Mouse (Mus musculus) spleen, adult 2 months (tissue): ENCODE measurements around the gene Slc22a8.

Source experiments
- CTCF ChIP-seq: fragments of 200-500 bp; IDR thresholded peaks from 2 replicates; pipeline ENCODE4 v1.5.1; 2011; ENCODE audit warnings: mild to moderate bottlenecking, inconsistent platforms; ENCODE audit not compliant: insufficient read depth, insufficient read length, insufficient replicate concordance; ENCODE audit errors: extremely low read depth
- POLR2A ChIP-seq: fragments of 200-500 bp; IDR thresholded peaks from 2 replicates; pipeline ENCODE4 v1.6.1; 2011; ENCODE audit warnings: low read depth, low read length, inconsistent platforms

DNA sequence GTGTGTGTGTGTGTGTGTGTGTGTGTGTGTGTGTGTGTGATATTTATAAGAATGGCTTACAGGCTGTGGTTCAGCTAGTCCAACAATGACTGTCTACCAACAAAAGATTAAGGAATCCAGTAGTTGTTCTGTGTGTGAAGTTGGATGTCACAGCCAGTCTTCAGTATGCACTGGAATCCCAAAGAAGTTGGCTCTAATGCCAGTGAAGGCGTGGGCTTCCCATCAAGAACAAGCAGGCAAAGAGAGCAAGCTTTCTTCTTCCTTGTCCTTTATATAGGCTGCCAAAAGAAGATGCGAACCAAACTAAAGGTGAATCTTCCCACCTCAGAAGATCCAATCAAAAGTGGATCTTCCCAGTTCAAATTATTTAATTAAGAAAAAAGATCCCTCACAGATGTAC lies 5.2 kb upstream of the Slc22a8 start:
- TF ChIP-seq POLR2A (no peak), CTCF (no peak)
